Mouse (Mus musculus) cerebellum, postnatal 14 days (tissue): ENCODE measurements around the gene Gm47996.
"Not testable (repeated sequence)": the region's sequence is repeated elsewhere in the genome, so short reads cannot be mapped to it uniquely, and the experiment has no call there.

Source experiments
- DNase-seq, 2 experiments: peaks; one replicate each; pipeline ENCODE4 v3.0.0; 2021; ENCODE audit warnings: mixed read lengths in 2 of 2

Gm47996 gene

DNA sequence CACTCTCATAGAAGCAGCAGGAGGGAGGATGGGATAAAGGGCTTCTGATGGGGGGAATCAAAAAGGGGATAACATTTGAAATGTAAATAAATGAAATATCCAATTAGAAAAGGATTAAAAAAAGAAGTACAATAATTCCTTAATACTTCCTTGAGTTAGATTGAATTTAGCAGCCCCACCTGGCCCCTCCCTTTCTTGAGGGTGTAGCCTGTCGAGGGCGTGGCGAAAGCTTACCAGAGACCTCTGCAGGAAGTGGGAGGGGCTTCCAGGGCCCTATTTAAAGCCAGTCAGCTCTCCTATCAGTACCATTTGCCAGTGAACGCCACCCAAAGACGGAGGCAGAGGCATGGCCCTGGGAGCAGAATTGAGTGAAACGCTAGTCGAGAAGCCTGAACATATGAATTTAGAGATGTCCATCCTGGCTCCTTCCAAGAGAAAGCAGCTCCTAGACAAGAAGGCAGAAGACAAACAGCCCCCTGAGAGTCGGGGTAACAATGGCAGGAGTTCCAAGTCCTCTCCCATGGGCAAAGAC lies at the start of gene Gm47996:
Gm47996 (plus strand) TSS at position 308 of the 532 bp plus-strand sequence.
- not testable (repeated sequence) for DNase-seq

DNA sequence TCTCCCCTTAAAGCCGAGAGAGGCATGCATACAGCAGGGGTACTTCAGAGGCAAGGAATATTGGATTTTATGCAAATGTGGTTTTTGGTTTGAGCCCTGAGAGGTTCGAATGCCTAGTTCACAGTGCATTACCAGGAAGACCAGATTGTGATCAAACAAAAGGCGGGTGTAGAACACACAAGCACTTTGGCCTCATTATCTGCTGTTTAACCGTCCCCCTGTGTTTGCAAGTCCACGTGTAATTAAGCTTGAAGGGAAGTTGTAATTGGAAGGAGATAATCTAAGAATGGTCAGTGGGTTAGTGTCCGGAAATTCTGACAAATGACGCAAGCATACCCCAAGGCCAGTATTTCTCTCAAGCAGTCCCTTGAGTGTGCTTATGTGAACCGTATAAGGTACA lies 43.9 kb upstream of the Gm47996 start:
- DNase-seq = no peak

DNA sequence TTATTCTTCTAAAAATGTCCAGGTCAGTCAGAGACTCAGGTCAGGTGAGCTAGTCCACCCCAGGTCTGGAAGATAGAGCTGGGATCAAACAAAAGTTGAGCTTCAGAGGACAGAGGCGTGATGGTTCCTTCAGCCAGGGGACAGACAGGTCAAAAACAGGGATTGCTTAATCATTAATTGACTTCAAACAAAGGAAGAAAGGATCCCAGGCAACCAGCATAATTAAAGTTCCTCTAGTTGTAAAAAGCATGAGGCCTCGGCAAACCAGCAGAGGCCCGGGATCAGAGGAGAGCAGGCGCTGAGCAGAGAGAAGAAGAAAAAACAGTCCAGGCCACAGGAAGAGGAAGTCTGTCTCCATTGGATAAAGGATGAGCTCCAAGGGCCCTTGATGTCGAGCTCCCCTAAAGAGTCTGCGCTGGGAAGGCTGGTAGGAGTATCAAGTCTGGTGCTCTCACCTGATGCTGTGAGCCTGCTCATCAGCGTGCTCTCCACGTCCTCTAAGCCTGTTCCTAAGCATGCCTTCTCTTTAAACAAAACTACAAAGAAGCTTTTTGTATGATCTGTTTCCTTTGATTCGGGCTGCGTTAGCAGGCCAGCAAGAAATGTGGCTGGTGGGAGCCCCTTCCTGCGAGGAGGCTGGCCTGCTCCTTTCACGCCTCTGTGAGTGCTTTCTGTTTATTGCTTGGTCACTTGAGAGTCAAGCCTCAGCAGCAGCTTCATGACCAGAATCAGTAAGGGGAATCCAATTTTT lies 42.5 kb upstream of the Gm47996 start:
- no peak for DNase-seq

DNA sequence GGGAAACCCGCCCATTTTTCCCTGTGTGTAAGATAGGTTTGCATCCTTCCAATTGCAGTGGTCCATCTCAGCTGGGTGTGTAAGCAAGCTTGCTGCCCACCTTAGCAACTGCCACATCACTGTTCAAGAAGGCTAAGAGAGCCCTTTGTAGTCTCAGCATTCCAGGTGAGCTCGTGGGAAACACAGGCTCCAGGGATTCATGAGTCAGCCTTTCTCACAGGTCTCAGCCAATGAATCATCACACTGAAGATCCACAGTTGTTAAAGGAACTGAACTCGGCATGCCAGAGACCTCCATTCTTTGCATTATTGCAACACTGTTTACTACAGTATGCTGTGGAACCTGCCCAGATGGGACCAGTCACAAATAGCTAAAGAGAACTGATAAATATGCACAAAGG lies 41.3 kb upstream of the Gm47996 start:
- DNase-seq = no peak

DNA sequence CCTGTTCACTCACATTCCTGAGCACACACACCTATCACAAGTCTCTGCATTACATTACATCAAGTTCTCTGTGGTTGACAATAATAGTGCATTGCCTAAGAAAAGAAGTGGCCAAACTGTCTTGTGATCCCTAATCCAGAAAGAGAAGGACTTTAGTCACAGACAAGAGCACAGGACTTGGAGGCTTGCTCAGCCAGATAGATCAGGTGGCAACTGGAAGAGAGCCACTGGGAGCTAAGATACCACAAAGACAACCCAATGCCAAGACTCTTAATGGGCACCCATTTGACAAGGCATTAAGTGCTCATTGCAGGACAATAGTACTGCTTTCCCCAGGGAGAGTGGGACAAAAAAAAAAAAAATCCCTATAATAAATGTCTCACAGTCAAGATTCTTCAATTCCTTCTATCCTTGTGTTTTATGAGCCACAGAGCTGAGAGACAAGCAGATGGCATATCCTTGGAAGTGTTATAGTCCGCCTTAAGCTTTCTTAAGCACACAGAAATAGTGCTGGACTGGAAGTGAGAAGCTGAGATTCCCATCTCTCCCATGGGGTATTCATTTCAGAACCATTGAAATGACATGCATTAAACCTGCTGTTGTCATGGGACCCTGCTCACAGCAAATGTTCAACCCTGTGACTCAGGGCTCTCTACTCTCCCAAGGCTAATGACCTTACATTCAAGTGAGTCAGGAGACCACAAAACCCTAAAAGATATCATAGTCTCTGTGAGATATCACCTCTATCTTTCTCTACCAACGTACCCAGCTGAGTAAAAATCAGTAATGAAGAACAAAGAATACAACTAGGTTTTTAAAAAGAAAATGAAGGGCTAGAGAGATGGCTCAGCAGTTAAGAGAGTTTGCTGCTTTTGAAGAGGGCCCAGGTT lies 38.1 kb upstream of the Gm47996 start:
- no peak for DNase-seq

DNA sequence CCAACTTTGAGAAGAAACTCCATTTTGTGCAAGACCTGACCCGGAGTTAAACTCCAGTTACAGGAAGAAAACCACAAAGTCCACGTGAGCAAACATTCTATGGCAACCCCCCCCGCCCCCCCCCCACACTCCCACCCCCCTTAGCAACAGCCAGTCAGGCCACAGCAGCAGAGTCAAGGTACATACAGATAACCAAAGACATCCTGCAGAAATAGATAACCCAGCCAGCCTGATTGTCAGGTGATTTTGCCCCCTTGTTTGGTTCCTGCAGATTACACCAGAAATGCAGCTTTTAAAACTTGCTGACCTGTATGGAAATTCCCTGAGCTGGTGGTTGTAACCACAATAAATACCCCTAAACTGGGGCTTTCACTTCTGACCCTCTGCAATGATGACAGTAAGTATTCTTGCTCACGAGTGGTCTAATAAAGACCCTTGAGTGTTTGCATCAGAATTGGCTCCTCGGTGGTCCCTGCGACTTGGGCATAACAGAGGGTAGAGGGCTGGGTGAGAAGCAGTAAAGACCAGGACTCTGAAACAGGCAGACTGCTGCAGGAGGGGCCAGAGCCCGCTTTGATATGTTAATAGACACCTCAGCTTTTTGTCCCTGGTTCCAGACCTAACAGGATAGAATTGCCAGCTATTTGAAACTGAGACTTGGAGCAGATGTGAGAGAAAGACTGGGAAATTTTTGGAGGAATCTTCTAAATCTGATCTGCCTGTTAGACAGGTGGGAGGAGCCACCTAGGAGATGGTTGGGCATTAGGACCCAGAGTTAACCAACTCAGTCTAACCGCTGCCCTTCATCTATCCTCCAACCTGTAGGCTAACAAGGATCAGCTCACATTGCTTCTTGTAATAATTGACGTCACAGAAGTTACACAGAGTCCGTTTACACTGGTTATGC lies 32.6 kb upstream of the Gm47996 start:
- peak in 1 of 2 experiments; percentile 12 for DNase-seq

DNA sequence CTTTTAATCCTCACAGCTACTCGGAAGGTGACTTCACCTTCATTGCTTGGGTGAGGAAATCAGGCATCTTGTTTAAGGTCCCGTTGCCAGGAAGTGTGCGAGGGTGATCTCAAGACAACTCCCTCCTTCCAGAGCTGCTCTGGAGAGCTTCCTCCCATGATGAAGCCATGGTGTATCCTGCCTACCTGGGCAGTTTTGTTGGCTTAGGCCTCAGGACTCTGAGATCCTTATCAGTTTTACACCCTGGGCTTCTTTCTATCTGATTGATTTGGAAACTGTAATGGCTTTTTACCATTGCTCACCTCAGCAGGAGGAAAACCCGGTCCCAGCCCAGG lies 32.0 kb upstream of the Gm47996 start:
- DNase-seq = peak in 1 of 2 experiments; percentile 6

DNA sequence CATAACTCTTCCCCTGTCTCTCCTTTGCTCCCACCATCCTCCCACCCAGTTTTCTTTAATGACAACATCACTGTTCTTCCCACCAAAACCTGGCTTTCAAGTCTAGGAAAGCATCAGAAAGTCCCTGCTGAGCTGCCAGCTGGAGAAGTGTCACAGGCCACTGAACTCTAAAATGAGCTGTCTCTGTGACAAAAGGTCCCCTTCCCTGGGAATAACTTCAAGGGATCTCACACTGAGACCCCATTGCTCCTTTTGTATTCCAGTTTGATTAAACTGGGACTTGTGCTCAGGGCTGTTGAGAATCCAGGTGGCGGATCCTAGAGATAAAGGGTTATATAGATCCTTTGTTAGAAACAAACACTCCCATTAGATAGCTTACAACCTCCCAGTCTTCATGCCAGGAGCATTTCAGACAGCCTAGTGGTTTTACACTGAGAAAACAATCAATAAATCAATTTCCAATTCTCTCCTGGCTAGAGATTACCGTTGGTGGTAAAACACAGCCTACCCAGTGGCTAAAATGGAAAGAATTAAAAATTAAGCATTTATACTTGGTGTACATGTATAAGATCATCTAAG lies 31.3 kb upstream of the Gm47996 start:
- no peak for DNase-seq

DNA sequence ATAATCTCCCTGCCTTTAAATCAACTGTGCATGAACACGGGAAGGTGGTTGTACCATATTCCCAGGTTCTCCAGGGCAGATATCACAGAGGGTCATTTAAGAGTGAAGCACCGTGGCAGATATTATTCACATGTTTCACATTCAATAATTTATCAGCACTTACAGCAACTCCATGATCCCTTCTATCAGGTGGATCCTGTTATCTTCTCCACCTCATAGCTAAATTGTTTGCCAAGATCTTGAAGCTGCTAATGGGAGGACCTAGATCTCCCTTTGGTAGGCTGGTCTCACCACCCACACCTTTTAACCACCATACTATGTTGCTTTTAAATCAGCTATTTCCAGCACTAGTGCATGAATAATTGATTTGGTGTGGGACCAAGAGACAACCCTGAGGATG lies 29.8 kb upstream of the Gm47996 start:
- DNase-seq = no peak

DNA sequence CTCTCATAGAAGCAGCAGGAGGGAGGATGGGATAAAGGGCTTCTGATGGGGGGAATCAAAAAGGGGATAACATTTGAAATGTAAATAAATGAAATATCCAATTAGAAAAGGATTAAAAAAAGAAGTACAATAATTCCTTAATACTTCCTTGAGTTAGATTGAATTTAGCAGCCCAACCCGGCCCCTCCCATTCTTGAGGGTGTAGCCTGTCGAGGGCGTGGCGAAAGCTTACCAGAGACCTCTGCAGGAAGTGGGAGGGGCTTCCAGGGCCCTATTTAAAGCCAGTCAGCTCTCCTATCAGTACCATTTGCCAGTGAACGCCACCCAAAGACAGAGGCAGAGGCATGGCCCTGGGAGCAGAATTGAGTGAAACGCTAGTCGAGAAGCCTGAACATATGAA lies 27.7 kb upstream of the Gm47996 start, which contains the start of gene Gm47985:
Gm47985 (plus strand) TSS at position 272 of the 400 bp plus-strand sequence.
- not testable (repeated sequence) for DNase-seq

DNA sequence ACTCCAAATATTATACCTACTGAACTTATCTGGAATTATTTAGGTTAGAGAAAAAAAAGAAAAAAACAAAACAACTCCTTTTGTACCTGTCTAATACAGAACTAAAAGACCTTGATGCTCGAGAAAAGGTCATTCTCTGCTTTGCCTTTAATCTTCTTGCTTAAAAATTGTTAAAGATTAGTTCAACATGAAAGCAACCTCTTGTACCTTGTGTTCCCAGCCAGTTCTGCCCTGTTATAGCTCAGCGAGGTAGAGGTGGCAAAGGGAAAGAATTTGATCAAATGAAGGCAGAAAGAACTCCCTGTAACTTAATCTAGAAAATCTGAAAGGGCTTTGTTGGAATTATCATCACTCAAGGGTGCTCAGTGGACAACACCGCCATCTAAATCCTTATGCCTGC lies 23.7 kb upstream of the Gm47996 start:
- not testable (repeated sequence) for DNase-seq

DNA sequence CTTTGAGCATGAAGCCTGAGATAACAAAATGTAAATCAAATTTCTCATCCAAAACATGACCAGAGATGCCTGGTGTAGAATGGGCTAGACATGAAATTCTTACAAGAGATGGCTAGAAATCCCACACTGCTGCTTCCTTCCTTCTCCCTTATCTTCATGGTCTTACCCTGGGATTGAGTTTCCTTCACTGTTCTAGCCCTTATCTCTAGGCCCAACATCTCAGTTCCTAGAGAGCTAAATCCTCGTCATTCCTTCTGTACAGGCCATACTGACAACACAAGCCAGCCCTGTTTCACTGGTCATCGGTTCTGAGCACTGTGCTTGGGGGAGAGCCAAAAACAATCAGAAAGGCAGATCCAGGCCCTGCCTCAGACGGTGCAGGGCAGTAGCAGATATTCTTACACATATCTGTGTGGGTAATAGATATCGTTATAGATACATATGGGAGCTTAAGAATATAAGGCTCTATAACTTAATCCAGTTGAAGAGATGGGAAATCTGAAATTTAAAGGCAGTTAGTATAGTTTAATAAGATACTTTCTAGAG lies 23.0 kb upstream of the Gm47996 start:
- not testable (repeated sequence) for DNase-seq

DNA sequence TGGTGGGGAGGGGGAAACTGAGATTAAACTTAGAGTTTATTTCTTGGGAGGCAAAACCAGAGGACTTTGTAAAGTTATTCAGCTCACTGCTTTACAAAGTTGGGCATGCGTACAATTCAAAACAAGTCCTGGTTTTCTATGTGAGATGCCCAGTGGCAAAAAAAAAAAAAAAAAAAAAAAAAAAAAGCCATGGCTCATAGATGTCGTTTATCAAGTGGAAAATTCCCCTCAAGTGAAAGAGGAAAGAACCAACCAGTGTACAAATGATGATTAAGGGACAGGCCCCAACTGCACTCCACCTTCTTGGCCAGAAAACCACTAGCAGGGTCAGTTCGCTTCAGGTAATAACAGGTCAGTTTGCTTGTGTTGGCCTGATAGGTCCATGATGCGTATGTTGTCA lies 21.5 kb upstream of the Gm47996 start:
- DNase-seq = no peak

DNA sequence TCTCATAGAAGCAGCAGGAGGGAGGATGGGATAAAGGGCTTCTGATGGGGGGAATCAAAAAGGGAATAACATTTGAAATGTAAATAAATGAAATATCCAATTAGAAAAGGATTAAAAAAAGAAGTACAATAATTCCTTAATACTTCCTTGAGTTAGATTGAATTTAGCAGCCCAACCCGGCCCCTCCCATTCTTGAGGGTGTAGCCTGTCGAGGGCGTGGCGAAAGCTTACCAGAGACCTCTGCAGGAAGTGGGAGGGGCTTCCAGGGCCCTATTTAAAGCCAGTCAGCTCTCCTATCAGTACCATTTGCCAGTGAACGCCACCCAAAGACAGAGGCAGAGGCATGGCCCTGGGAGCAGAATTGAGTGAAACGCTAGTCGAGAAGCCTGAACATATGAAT lies 17.9 kb upstream of the Gm47996 start, which contains the start of gene Gm8947:
Gm8947 (plus strand) TSS at position 302 of the 400 bp plus-strand sequence.
- not testable (repeated sequence) for DNase-seq

DNA sequence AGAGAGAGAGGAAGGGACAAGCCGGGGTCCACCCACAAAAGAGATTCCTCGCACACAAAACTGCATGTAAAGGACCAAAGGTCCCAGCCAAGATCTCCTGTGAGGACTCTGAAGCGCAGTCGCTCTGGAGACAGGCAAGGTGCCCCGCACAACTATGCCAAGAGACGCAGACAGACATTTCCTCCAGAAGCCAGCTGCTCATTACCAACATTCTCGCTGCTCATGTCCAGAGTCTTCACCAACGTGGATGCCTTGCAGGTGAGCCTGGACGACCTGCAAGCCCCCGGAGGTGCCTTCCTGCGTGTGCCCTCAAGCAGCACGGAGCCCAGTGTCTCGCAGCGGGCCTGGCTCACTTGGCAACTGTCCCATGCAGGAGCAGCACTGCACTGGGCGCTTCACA lies 17.2 kb upstream of the Gm47996 start:
- DNase-seq = not testable (repeated sequence)

DNA sequence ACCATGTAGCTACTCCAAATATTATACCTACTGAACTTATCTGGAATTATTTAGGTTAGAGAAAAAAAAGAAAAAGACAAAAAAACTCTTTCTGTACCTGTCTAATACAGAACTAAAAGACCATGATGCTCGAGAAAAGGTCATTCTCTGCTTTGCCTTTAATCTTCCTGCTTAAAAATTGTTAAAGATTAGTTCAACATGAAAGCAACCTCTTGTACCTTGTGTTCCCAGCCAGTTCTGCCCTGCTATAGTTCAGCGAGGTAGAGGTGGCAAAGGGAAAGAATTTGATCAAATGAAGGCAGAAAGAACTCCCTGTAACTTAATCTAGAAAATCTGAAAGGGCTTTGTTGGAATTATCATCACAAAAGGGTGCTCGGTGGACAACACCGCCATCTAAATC lies 13.9 kb upstream of the Gm47996 start:
- not testable (repeated sequence) for DNase-seq

DNA sequence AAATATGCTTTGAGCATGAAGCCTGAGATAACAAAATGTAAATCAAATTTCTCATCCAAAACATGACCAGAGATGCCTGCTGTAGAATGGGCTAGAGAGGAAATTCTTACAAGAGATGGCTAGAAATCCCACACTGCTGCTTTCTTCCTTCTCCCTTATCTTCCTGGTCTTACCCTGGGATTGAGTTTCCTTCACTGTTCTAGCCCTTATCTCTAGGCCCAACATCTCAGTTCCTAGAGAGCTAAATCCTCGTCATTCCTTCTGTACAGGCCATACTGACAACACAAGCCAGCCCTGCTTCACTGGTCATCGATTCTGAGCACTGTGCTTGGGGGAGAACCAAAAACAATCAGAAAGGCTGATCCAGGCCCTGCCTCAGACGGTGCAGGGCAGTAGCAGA lies 13.2 kb upstream of the Gm47996 start:
- not testable (repeated sequence) for DNase-seq

DNA sequence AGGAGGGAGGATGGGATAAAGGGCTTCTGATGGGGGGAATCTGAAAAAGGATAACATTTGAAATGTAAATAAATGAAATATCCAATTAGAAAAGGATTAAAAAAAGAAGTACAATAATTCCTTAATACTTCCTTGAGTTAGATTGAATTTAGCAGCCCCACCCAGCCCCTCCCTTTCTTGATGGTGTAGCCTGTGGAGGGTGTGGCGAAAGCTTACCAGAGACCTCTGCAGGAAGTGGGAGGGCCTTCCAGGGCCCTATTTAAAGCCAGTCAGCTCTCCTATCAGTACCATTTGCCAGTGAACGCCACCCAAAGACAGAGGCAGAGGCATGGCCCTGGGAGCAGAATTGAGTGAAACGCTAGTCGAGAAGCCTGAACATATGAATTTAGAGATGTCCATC lies 11.8 kb upstream of the Gm47996 start, which contains the start of gene Gm47995:
Gm47995 (plus strand) TSS at position 329 of the 400 bp plus-strand sequence.
- not testable (repeated sequence) for DNase-seq

DNA sequence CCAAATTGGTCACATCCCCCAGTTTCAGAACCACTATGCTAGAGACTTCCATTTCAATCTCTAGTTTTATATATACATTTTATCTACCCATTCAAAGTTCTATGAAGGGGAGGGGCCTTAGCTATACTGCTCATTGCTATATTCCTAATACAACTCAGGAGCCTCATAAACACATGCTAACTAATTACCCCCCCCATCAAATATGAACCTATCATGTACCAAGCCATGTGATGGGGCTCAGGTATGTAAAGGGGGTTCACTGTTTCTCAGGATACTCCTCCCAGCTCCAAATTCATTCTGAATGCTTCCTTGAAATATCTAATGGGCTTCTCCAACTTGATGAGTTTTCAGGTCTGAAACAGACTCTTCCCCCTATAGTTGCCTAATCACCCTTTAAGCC lies 9.3 kb upstream of the Gm47996 start:
- not testable (repeated sequence) for DNase-seq

DNA sequence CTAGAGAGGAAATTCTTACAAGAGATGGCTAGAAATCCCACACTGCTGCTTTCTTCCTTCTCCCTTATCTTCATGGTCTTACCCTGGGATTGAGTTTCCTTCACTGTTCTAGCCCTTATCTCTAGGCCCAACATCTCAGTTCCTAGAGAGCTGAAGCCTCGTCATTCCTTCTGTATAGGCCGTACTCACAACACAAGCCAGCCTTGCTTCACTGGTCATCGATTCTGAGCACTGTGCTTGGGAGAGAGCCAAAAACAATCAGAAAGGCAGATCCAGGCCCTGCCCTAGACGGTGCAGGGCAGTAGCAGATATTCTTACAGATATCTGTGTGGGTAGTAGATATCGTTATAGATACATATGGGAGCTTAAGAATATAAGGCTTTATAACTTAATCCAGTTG lies 7.2 kb upstream of the Gm47996 start:
- not testable (repeated sequence) for DNase-seq

DNA sequence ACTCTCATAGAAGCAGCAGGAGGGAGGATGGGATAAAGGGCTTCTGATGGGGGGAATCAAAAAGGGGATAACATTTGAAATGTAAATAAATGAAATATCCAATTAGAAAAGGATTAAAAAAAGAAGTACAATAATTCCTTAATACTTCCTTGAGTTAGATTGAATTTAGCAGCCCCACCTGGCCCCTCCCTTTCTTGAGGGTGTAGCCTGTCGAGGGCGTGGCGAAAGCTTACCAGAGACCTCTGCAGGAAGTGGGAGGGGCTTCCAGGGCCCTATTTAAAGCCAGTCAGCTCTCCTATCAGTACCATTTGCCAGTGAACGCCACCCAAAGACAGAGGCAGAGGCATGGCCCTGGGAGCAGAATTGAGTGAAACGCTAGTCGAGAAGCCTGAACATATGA lies 6.1 kb upstream of the Gm47996 start, which contains the start of gene 3110040M04Rik:
3110040M04Rik (plus strand) TSS at position 304 of the 400 bp plus-strand sequence.
- DNase-seq = not testable (repeated sequence)
